Mouse (Mus musculus) heart, postnatal 10 days (tissue): Measurements from ENCODE around the gene Gm17720. TPM values are rescaled to one million over a fixed set of nuclear protein-coding genes. Genes with fewer than 3 reads are reported as not detected.
"Not testable (repeated sequence)": the region's sequence is repeated elsewhere in the genome, so short reads cannot be mapped to it uniquely, and the experiment has no call there.

Source experiments
- DNase-seq, 2 experiments: peaks; one replicate each; pipeline ENCODE4 v3.0.0; 2021
- intact Hi-C: fragments of 180-260 bp; cut with DNase I; formaldehyde crosslinking; loops from one replicate; pipeline ENCODE4 v1.15.1; 2025
- total RNA-seq, 2 experiments: library from RNA; stranded (reverse); gene quantifications; 2 replicates each; pipeline ENCODE4 v1.2.3; 2021

The Gm17720 gene
- total RNA-seq, 2 experiments from 2014 or later = not detected

- intact Hi-C loops = no loop called here
These were observed 51.3 kb downstream of the Gm17720 start for GRCm38 (mm10) chr8:110051208-110051607.

GRCm38 (mm10) chr8:110040509-110040908, 62.0 kb downstream of the Gm17720 start:
- intact Hi-C loops = no loop called here

More at GRCm38 (mm10) chr8:110051208-110051607, 51.3 kb downstream of the Gm17720 start:
- DNase-seq = no peak

GRCm38 (mm10) chr8:110039659-110040058, 62.9 kb downstream of the Gm17720 start, which contains the start of gene Chst4:
Gene Chst4 (minus strand): TSS chr8:110039740.
- intact Hi-C loops = no loop called here
- no peak for DNase-seq

More at GRCm38 (mm10) chr8:110040509-110040908, 62.0 kb downstream of the Gm17720 start:
- DNase-seq = no peak

- no peak for DNase-seq
- intact Hi-C loops = no loop called here
These were observed 63.3 kb downstream of the Gm17720 start for GRCm38 (mm10) chr8:110039216-110039615.

- intact Hi-C loops = no loop called here
- peak in 1 of 2 experiments; percentile 9 for DNase-seq
These were observed 66.4 kb downstream of the Gm17720 start for GRCm38 (mm10) chr8:110036156-110036555.

- no peak for DNase-seq
- intact Hi-C loops = no loop called here
These were observed 68.2 kb downstream of the Gm17720 start for GRCm38 (mm10) chr8:110034331-110034730.

GRCm38 (mm10) chr8:110033771-110034170, 68.8 kb downstream of the Gm17720 start:
- DNase-seq = peak; percentile 31 to 44
- intact Hi-C loops = not testable (repeated sequence)

Other genes starting within 250 kb of the Gm17720 start
- 1 to 10 TPM; 5.6 to 6.4 TPM for gene Phlpp2, start 234.2 kb downstream of the Gm17720 start, total RNA-seq
- under 1 TPM; 0.27 to 0.55 TPM for gene Marveld3, start 140.6 kb downstream of the Gm17720 start, total RNA-seq
- gene Tat, start 112.3 kb downstream of the Gm17720 start, total RNA-seq = under 1 TPM; 0.12 to 0.31 TPM
- gene Chst4, start 63.0 kb downstream of the Gm17720 start, total RNA-seq = 1 to 10 TPM; 4.4 TPM
- gene Zfp612, start 23.0 kb downstream of the Gm17720 start, total RNA-seq = 1 to 10 TPM; 6.2 to 7.2 TPM
- not detected for gene Gm21964, start 1.5 kb downstream of the Gm17720 start, total RNA-seq
- under 1 TPM in 1 of 2 experiments, not detected in 1; 0.17 TPM for gene Calb2, start 65.5 kb upstream of the Gm17720 start, total RNA-seq
- gene Cmtr2, start 112.9 kb upstream of the Gm17720 start, total RNA-seq = 1 to 10 TPM; 3.4 to 3.9 TPM
- gene Hydin, start 164.2 kb upstream of the Gm17720 start, total RNA-seq = under 1 TPM; 0.10 to 0.22 TPM